19 mouse cellular contexts compared by ENCODE assay signal in the genomic region with DNA sequence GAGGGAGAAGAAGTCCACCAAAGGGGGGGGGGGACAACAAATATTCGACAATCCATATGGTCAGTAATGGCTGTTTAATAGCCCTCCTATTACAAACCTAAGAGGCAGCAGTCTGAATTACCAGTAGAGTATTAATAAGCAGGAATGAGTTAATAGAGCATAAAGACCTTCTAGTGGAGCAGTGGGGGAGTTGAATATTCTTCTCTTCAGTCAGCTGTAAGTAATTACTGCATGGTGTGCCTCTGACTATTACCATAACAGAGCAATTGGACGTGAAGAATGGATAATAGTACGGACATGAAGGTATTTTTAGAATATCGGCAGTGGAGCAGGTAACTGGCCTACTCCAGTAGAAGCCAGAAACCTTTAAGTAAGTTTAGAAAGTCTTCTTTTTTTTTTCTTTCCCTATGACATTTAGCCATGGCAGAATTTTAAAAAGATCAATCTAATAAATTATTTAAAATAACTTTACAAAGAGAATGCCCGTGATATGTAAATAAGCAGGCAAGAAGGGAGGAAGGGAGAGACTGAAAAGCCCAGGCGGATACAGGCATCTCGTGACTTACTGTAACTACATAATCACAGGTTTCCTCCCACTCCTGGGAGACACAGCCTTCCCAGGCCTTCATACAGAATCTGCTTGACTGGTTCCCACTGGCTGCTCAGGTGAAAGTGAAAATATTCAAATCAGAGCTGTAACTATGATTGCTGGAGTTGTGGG.
DNase-seq lines count a peak whose midpoint lies in the region; ATAC-seq and TF ChIP-seq lines count a peak whose summit lies in the region.
"Had no signal": no experiment of that assay in that cellular context is flagged by ENCODE, and none has a peak within 500 bp of the region (broad histone marks: within the 10 kb centered on the region; RNA-seq: fewer than 3 reads in every experiment).

No protein-coding gene starts in this region.

- no peak overlapping the region for H3K4me2 ChIP-seq in hindbrain, embryonic 12.5 days (replicated peaks)
- no peak overlapping the region for H3K4me2 ChIP-seq in hindbrain, embryonic 11.5 days (replicated peaks; ENCODE audit: low read depth, low read length)
- no peak overlapping the region for H3K4me2 ChIP-seq in forebrain, embryonic 14.5 days (ENCODE audit: low read length)
- H3K4me2 ChIP-seq in midbrain, embryonic 14.5 days (ENCODE audit: low read length) = no peak overlapping the region
- no peak overlapping the region for H3K4me2 ChIP-seq in intestine, embryonic 15.5 days (replicated peaks)
- H3K4me2 ChIP-seq: embryonic facial prominence, embryonic 13.5 days; limb, embryonic 12.5 days; liver, embryonic 13.5 days; lung, embryonic 15.5 days had no signal

- DNase-seq in hindbrain, embryonic 11.5 days (ENCODE audit: low spot score) = no peak
- peak; percentile 7 for DNase-seq in R1 (ENCODE audit: low read depth, low spot score)
- DNase-seq in forebrain, embryonic 14.5 days (ENCODE audit: low spot score) = peak; percentile 43
- DNase-seq in midbrain, embryonic 14.5 days = peak; percentile 34
- no peak for DNase-seq in heart, adult 2 months
- DNase-seq in spleen, postnatal 10 days (ENCODE audit: low spot score in 2 of 2) = no peak
- DNase-seq: adrenal gland, postnatal 10 days; cerebellum, adult 2 months; gastrocnemius, adult 2 months; kidney, postnatal 10 days; liver, embryonic 13.5 days; thymus, adult 2 months had no signal

- intact Hi-C loops in heart, adult 2 months (cut with DNase I) = no loop called here

- no peak for TF ChIP-seq EP300 in heart, adult 2 months (IDR thresholded peaks at IDR 0.05; ENCODE audit: insufficient read depth, low read depth, low read length)

- TF ChIP-seq CTCF in heart, adult 2 months (IDR thresholded peaks at IDR 0.05) = no peak

- no peaks in the 10 kb centered on the region for H3K4me1 ChIP-seq in hindbrain, embryonic 12.5 days
- H3K4me1 ChIP-seq in hindbrain, embryonic 11.5 days (replicated peaks; ENCODE audit: control insufficient read depth, insufficient read depth, low read length) = no peaks in the 10 kb centered on the region
- H3K4me1 ChIP-seq in forebrain, embryonic 14.5 days (ENCODE audit: control insufficient read depth, insufficient read depth, low read length) = peaks cover 3% of the 10 kb centered on the region; the same call in 1 of the 2 replicates
- no peaks in the 10 kb centered on the region for H3K4me1 ChIP-seq in midbrain, embryonic 14.5 days (ENCODE audit: control insufficient read depth, insufficient read depth, low read length)
- no peaks in the 10 kb centered on the region for H3K4me1 ChIP-seq in intestine, embryonic 15.5 days (replicated peaks)
- no peaks in the 10 kb centered on the region for H3K4me1 ChIP-seq in heart, adult 2 months (ENCODE audit: control insufficient read depth, insufficient read depth, low read length)
- H3K4me1 ChIP-seq: limb, embryonic 12.5 days; liver, embryonic 13.5 days; lung, embryonic 15.5 days had no signal

- H3K9ac ChIP-seq in hindbrain, embryonic 12.5 days = no peak overlapping the region
- H3K9ac ChIP-seq in hindbrain, embryonic 11.5 days (ENCODE audit: low read depth, low read length) = no peak overlapping the region
- H3K9ac ChIP-seq in forebrain, embryonic 14.5 days (ENCODE audit: low read length) = no peak overlapping the region
- H3K9ac ChIP-seq in midbrain, embryonic 14.5 days (replicated peaks; ENCODE audit: low read length) = no peak overlapping the region
- no peak overlapping the region for H3K9ac ChIP-seq in intestine, embryonic 15.5 days
- no peak overlapping the region for H3K9ac ChIP-seq in heart, adult 2 months (ENCODE audit: low read depth, low read length)
- H3K9ac ChIP-seq: embryonic facial prominence, embryonic 13.5 days; limb, embryonic 12.5 days; liver, embryonic 13.5 days; lung, embryonic 15.5 days had no signal

- ATAC-seq in hindbrain, embryonic 12.5 days (ENCODE audit: low FRiP score) = peak; percentile 52; the same call in 1 of the 2 replicates
- ATAC-seq in hindbrain, embryonic 11.5 days (ENCODE audit: low FRiP score) = no peak
- ATAC-seq in forebrain, embryonic 14.5 days = peak; percentile 70; the same call in 1 of the 2 replicates
- no peak for ATAC-seq in midbrain, embryonic 14.5 days (ENCODE audit: low FRiP score, low TSS enrichment)
- ATAC-seq in intestine, embryonic 15.5 days = no peak

- H3K9me3 ChIP-seq in hindbrain, embryonic 12.5 days (replicated peaks) = no peaks in the 10 kb centered on the region
- no peaks in the 10 kb centered on the region for H3K9me3 ChIP-seq in hindbrain, embryonic 11.5 days (ENCODE audit: control insufficient read depth, low read length)
- no peaks in the 10 kb centered on the region for H3K9me3 ChIP-seq in forebrain, embryonic 14.5 days (replicated peaks; ENCODE audit: control insufficient read depth, low read length)
- H3K9me3 ChIP-seq in midbrain, embryonic 14.5 days (ENCODE audit: control insufficient read depth, low read length) = no peaks in the 10 kb centered on the region
- no peaks in the 10 kb centered on the region for H3K9me3 ChIP-seq in intestine, embryonic 15.5 days
- H3K9me3 ChIP-seq: embryonic facial prominence, embryonic 13.5 days; limb, embryonic 12.5 days; liver, embryonic 13.5 days; lung, embryonic 15.5 days had no signal

- H3K27me3 ChIP-seq in hindbrain, embryonic 12.5 days = no peaks in the 10 kb centered on the region
- H3K27me3 ChIP-seq in hindbrain, embryonic 11.5 days (ENCODE audit: control insufficient read depth, insufficient read depth, low read length) = no peaks in the 10 kb centered on the region
- H3K27me3 ChIP-seq in forebrain, embryonic 14.5 days (replicated peaks; ENCODE audit: control insufficient read depth, insufficient read depth, low read length) = no peaks in the 10 kb centered on the region
- H3K27me3 ChIP-seq in midbrain, embryonic 14.5 days (ENCODE audit: control insufficient read depth, insufficient read depth, low read length) = no peaks in the 10 kb centered on the region
- no peaks in the 10 kb centered on the region for H3K27me3 ChIP-seq in intestine, embryonic 15.5 days (replicated peaks)
- no peaks in the 10 kb centered on the region for H3K27me3 ChIP-seq in heart, adult 2 months (ENCODE audit: control insufficient read depth, insufficient read depth, low read length)
- H3K27me3 ChIP-seq: CH12.LX; embryonic facial prominence, embryonic 13.5 days; limb, embryonic 12.5 days; liver, embryonic 13.5 days; lung, embryonic 15.5 days had no signal

- H3K27ac ChIP-seq in hindbrain, embryonic 12.5 days = no peak overlapping the region
- no peak overlapping the region for H3K27ac ChIP-seq in hindbrain, embryonic 11.5 days (ENCODE audit: low read depth, low read length)
- no peak overlapping the region for H3K27ac ChIP-seq in forebrain, embryonic 14.5 days (ENCODE audit: low read depth, low read length)
- H3K27ac ChIP-seq in midbrain, embryonic 14.5 days (replicated peaks; ENCODE audit: low read depth, low read length) = no peak overlapping the region
- H3K27ac ChIP-seq in intestine, embryonic 15.5 days = no peak overlapping the region
- H3K27ac ChIP-seq in heart, adult 2 months = no peak overlapping the region
- H3K27ac ChIP-seq: embryonic facial prominence, embryonic 13.5 days; gastrocnemius, adult 2 months; limb, embryonic 12.5 days; liver, embryonic 13.5 days; lung, embryonic 15.5 days; macrophage had no signal

- TF ChIP-seq POLR2A in heart, adult 2 months (IDR thresholded peaks at IDR 0.05; ENCODE audit: insufficient read depth, low read depth, low read length) = no peak

- 52% methylated on average over 7 of the region's 7 CpGs for WGBS in hindbrain, embryonic 12.5 days
- 59% methylated on average over 7 of the region's 7 CpGs for WGBS in hindbrain, embryonic 11.5 days
- WGBS in forebrain, embryonic 14.5 days = 33% methylated on average over 7 of the region's 7 CpGs
- 57% methylated on average over 7 of the region's 7 CpGs for WGBS in midbrain, embryonic 14.5 days
- 76% methylated on average over 7 of the region's 7 CpGs for WGBS in intestine, embryonic 15.5 days
- 67% methylated on average over 7 of the region's 7 CpGs for WGBS in heart, adult 2 months

- H3K4me3 ChIP-seq in hindbrain, embryonic 12.5 days = no peak overlapping the region
- no peak overlapping the region for H3K4me3 ChIP-seq in hindbrain, embryonic 11.5 days (ENCODE audit: low read depth, low read length)
- H3K4me3 ChIP-seq in forebrain, embryonic 14.5 days (ENCODE audit: low read depth, low read length) = no peak overlapping the region
- no peak overlapping the region for H3K4me3 ChIP-seq in midbrain, embryonic 14.5 days (replicated peaks; ENCODE audit: low read depth, low read length)
- H3K4me3 ChIP-seq in intestine, embryonic 15.5 days (replicated peaks) = no peak overlapping the region
- no peak overlapping the region for H3K4me3 ChIP-seq in heart, adult 2 months
- H3K4me3 ChIP-seq: embryonic facial prominence, embryonic 13.5 days; gastrocnemius, adult 2 months; limb, embryonic 12.5 days; liver, embryonic 13.5 days; lung, embryonic 15.5 days had no signal

- no peaks in the 10 kb centered on the region for H3K36me3 ChIP-seq in hindbrain, embryonic 12.5 days
- no peaks in the 10 kb centered on the region for H3K36me3 ChIP-seq in hindbrain, embryonic 11.5 days (ENCODE audit: control insufficient read depth, insufficient read depth, low read length)
- no peaks in the 10 kb centered on the region for H3K36me3 ChIP-seq in forebrain, embryonic 14.5 days (ENCODE audit: control insufficient read depth, insufficient read depth, low read length)
- H3K36me3 ChIP-seq in midbrain, embryonic 14.5 days (ENCODE audit: control insufficient read depth, insufficient read depth, low read length) = no peaks in the 10 kb centered on the region
- no peaks in the 10 kb centered on the region for H3K36me3 ChIP-seq in intestine, embryonic 15.5 days
- no peaks in the 10 kb centered on the region for H3K36me3 ChIP-seq in heart, adult 2 months (ENCODE audit: control insufficient read depth, insufficient read depth, low read length)
- H3K36me3 ChIP-seq: embryonic facial prominence, embryonic 13.5 days; limb, embryonic 12.5 days; liver, embryonic 13.5 days; lung, embryonic 15.5 days had no signal

- H3K79me2 ChIP-seq in heart, adult 2 months (replicated peaks; ENCODE audit: control insufficient read depth, insufficient read depth, low read length) = no peaks in the 10 kb centered on the region

Comparison
In these comparisons a context has a peak if more than half of its experiments do, and no peak if none do; other contexts are left out.
1. ATAC-seq: peak in hindbrain, embryonic 12.5 days (single experiment) and forebrain, embryonic 14.5 days (single experiment); none in hindbrain, embryonic 11.5 days (single experiment), midbrain, embryonic 14.5 days (single experiment) and intestine, embryonic 15.5 days (single experiment).
2. DNase-seq: peak in R1 (single experiment), forebrain, embryonic 14.5 days (single experiment) and midbrain, embryonic 14.5 days (single experiment); none in hindbrain, embryonic 11.5 days (single experiment), heart, adult 2 months (0 of 2) and spleen, postnatal 10 days (0 of 2).